Mouse (Mus musculus): ENCODE measurements at regions not wholly inside any gene's neighbourhood (a gene's known extent, or its start where the extent isn't known, plus 50 kb on each side); places are given as distances from the start of the nearest gene placed in this dataset.
A peak's percentile ranks its signal among the peaks of the same experiment; 100 is the strongest.

DNA sequence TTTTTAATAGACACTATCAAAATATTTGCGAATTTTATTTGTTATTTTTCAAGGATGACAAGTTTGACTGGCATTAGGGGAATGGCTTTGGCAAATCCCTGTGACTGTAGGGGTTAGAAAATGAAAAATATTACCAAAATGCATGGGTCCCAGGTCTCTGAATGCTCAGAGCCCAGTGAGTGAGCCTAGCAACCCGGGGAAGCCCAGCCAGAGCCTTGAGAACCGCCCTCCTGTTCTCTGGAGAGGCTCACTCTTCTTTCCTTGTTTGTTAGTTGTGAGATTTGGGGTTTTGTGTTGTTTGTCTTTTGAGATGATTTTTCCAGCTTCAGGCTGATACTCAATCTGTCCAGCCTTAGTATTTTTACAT lies 187.4 kb upstream of the Marcks start:
- Histone ChIP-seq H3K4me3 (ENCODE audit: low read length) (no peak overlapping the region), H3K36me3 (ENCODE audit: control insufficient read depth, insufficient read depth) (no peaks in the 10 kb centered on the region), H3K27ac (ENCODE audit: low read length) (no peak overlapping the region), H3K9me3 (replicated peaks; ENCODE audit: control insufficient read depth, low read length) (no peaks in the 10 kb centered on the region), H3K4me2 (ENCODE audit: low read depth, low read length) (no peak overlapping the region), H3K4me1 (ENCODE audit: control insufficient read depth, insufficient read depth, low read length) (no peaks in the 10 kb centered on the region), H3K9ac (ENCODE audit: low read length) (no peak overlapping the region), H3K27me3 (ENCODE audit: control insufficient read depth, insufficient read depth, low read length) (no peaks in the 10 kb centered on the region)
- ATAC-seq (replicated peaks; ENCODE audit: extremely low read depth, insufficient read depth, low FRiP score) = no peak
- 75% methylated on average over 3 of the region's 3 CpGs for WGBS

DNA sequence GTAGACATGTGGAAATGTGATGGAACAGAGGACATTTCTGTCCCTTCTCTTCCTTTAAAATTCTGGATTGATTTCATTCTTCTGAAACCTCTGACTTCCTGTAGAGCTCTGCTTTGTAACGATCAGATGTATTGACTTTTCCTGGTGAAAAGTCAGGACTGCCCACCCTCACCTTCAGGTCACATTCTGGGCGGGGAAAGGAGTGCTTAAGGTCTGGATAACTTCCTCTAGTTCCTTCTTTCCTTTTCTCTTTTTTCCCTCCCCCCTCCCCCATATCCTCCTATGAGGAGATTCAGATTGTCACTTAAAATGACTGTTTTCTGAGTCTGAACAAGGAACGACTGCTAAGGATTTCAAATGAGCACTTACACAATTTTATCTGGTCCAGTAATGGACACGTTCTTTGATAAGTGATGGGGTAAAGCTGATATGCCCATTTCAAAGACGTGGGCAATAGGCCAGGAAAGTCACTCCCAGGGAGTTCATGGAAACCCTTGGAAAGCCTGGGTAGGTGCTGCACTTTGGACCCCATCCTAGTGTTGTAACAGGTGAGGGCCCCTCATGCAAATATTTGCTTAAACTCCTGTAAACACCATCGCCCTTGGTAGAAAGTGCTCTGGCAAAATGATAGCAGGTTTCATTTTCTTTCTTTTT lies 186.9 kb upstream of the Marcks start:
- no peak overlapping the region for H3K27ac ChIP-seq (ENCODE audit: low read length)
- 53% methylated on average over 6 of the region's 6 CpGs for WGBS
- no peaks in the 10 kb centered on the region for H3K36me3 ChIP-seq (ENCODE audit: control insufficient read depth, insufficient read depth)
- H3K4me3 ChIP-seq (ENCODE audit: low read length) = no peak overlapping the region
- H3K4me1 ChIP-seq (ENCODE audit: control insufficient read depth, insufficient read depth, low read length) = no peaks in the 10 kb centered on the region
- H3K9me3 ChIP-seq (replicated peaks; ENCODE audit: control insufficient read depth, low read length) = no peaks in the 10 kb centered on the region
- H3K9ac ChIP-seq (ENCODE audit: low read length) = no peak overlapping the region
- H3K4me2 ChIP-seq (ENCODE audit: low read depth, low read length) = no peak overlapping the region
- ATAC-seq (replicated peaks; ENCODE audit: extremely low read depth, insufficient read depth, low FRiP score) = no peak
- H3K27me3 ChIP-seq (ENCODE audit: control insufficient read depth, insufficient read depth, low read length) = no peaks in the 10 kb centered on the region

DNA sequence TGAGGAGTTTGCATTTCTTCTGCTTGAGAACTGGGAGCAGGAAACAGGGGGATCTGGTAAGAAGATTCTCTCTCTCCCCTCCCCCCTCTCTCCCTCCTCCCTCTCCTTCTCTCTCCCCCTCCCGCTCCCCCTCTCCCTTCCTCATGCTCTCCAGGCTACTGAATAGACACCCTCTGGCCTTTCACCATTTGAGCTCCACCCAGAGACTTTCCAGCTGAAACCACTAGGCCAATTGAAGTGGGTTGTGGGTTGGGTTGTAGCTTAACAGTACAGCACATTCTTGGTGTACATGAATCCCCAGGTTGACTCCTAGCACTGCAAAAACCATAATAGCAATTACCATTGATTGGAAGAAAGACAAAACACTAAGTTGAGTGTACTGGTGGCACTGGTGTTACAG lies 185.0 kb upstream of the Marcks start:
- ATAC-seq (replicated peaks; ENCODE audit: extremely low read depth, insufficient read depth, low FRiP score) = peak; percentile 52; the same call in 1 of the 2 replicates
- 68% methylated on average over 1 of the region's 1 CpGs for WGBS
- Histone ChIP-seq H3K4me2 (ENCODE audit: low read depth, low read length) (no peak overlapping the region), H3K9ac (ENCODE audit: low read length) (no peak overlapping the region), H3K4me1 (ENCODE audit: control insufficient read depth, insufficient read depth, low read length) (no peaks in the 10 kb centered on the region), H3K9me3 (replicated peaks; ENCODE audit: control insufficient read depth, low read length) (no peaks in the 10 kb centered on the region), H3K36me3 (ENCODE audit: control insufficient read depth, insufficient read depth) (no peaks in the 10 kb centered on the region), H3K4me3 (ENCODE audit: low read length) (no peak overlapping the region), H3K27me3 (ENCODE audit: control insufficient read depth, insufficient read depth, low read length) (no peaks in the 10 kb centered on the region), H3K27ac (ENCODE audit: low read length) (no peak overlapping the region)

DNA sequence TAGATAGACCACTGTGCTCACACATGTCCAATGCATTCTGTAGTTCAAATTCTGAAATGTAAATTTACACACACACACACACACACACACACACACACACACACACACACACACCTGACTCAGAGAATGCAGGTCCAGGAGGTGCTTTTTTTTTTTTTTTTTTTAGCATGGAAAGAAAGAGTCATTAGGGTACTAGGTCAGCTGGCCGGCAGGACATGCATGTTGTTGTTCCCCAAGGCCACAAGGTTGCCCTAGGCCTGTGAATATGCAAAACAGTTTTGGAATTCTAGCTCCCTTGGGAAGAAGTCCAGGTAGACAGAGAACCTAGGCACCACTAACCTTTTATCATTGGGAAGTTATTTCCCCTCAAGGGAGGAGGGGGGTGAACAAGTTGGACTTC lies 184.1 kb upstream of the Marcks start:
- no peak for ATAC-seq (replicated peaks; ENCODE audit: extremely low read depth, insufficient read depth, low FRiP score)
- Histone ChIP-seq H3K4me3 (ENCODE audit: low read length) (no peak overlapping the region), H3K36me3 (ENCODE audit: control insufficient read depth, insufficient read depth) (no peaks in the 10 kb centered on the region), H3K4me2 (ENCODE audit: low read depth, low read length) (no peak overlapping the region), H3K27ac (ENCODE audit: low read length) (no peak overlapping the region), H3K27me3 (ENCODE audit: control insufficient read depth, insufficient read depth, low read length) (no peaks in the 10 kb centered on the region), H3K9me3 (replicated peaks; ENCODE audit: control insufficient read depth, low read length) (no peaks in the 10 kb centered on the region), H3K4me1 (ENCODE audit: control insufficient read depth, insufficient read depth, low read length) (no peaks in the 10 kb centered on the region), H3K9ac (ENCODE audit: low read length) (no peak overlapping the region)
- 43% methylated on average over 1 of the region's 1 CpGs for WGBS

DNA sequence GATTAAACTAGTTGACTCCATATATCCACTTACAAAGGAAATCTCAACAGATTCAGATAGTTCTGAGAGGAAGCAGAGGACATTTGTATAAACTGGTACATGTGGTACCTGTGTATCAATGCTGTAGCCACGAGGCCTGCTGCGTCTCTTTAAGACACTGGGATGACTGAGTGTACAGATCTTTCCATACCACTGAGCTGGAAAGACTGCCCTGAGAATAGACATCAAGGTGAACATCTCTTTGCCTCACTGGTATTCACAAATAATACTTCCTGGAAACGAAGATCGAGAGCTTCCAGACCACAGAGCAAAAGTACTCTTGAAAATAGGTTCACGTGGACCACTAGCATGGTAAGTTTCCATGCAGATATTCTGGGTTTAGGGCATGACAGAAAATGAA lies 183.6 kb upstream of the Marcks start:
- H3K4me1 ChIP-seq (ENCODE audit: control insufficient read depth, insufficient read depth, low read length) = no peaks in the 10 kb centered on the region
- H3K9me3 ChIP-seq (replicated peaks; ENCODE audit: control insufficient read depth, low read length) = no peaks in the 10 kb centered on the region
- no peaks in the 10 kb centered on the region for H3K36me3 ChIP-seq (ENCODE audit: control insufficient read depth, insufficient read depth)
- no peaks in the 10 kb centered on the region for H3K27me3 ChIP-seq (ENCODE audit: control insufficient read depth, insufficient read depth, low read length)
- H3K4me2 ChIP-seq (ENCODE audit: low read depth, low read length) = no peak overlapping the region
- no peak for ATAC-seq (replicated peaks; ENCODE audit: extremely low read depth, insufficient read depth, low FRiP score)
- WGBS = 86% methylated on average over 5 of the region's 5 CpGs
- H3K9ac ChIP-seq (ENCODE audit: low read length) = no peak overlapping the region
- H3K4me3 ChIP-seq (ENCODE audit: low read length) = no peak overlapping the region
- H3K27ac ChIP-seq (ENCODE audit: low read length) = no peak overlapping the region

DNA sequence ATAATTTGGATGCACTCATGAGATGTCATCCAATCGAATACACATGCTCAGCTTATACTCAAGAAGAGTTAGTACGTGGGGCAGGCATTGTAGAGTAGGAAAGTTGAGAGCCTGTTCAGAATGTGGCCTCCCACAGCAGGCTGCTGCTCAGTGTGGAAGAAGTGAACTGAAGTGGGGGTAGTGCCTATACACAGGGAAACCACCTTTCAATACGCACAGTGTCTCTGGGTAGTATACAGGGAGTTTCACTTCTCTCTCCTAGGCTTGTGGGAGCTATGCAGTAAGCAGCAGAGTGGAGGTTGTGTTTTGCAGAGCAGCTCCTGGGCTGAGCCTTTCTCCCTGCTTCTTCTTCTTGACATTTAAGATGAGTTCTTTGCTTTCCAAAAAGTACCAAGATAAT lies 182.5 kb upstream of the Marcks start:
- no peak; the same call in 1 of the 2 replicates for ATAC-seq (replicated peaks; ENCODE audit: extremely low read depth, insufficient read depth, low FRiP score)
- no peak overlapping the region for H3K4me3 ChIP-seq (ENCODE audit: low read length)
- H3K4me1 ChIP-seq (ENCODE audit: control insufficient read depth, insufficient read depth, low read length) = no peaks in the 10 kb centered on the region
- H3K9me3 ChIP-seq (replicated peaks; ENCODE audit: control insufficient read depth, low read length) = no peaks in the 10 kb centered on the region
- 77% methylated on average over 3 of the region's 3 CpGs for WGBS
- no peak overlapping the region for H3K4me2 ChIP-seq (ENCODE audit: low read depth, low read length)
- H3K36me3 ChIP-seq (ENCODE audit: control insufficient read depth, insufficient read depth) = no peaks in the 10 kb centered on the region
- no peak overlapping the region for H3K9ac ChIP-seq (ENCODE audit: low read length)
- no peaks in the 10 kb centered on the region for H3K27me3 ChIP-seq (ENCODE audit: control insufficient read depth, insufficient read depth, low read length)
- no peak overlapping the region for H3K27ac ChIP-seq (ENCODE audit: low read length)

DNA sequence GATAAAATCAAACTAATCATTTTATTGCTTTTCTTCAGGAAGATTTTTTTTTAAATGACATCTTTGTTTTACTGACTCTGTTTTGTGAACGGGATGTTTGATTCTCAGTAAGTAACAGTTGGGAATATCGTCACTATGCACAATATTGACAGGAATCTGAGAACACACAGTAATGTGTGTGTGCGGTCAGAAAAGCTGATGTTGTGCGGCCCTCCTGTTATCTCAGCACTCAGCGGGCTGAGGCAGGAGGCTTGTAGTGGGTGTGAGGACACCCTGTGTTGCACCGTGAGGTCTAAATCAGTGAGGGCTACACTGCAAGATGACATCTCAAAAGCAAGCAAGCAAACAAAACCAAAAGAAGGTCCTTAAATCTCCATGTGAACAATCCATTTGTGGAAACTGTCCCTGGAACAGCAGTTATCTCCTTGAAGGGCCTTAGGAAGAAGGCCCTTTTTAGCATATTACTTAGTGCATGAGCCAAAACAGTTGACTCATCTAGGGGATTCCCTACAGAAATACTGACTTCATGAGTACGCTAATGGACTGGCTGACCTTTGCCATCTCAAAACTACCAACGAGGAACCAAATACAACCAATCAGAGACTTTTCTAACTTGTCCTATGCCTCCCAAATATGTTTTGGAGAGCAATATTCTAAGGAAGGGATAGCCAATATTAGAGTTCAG lies 181.2 kb upstream of the Marcks start:
- Histone ChIP-seq H3K27me3 (ENCODE audit: control insufficient read depth, insufficient read depth, low read length) (no peaks in the 10 kb centered on the region), H3K9ac (ENCODE audit: low read length) (no peak overlapping the region), H3K4me3 (ENCODE audit: low read length) (no peak overlapping the region), H3K27ac (ENCODE audit: low read length) (no peak overlapping the region), H3K4me1 (ENCODE audit: control insufficient read depth, insufficient read depth, low read length) (no peaks in the 10 kb centered on the region), H3K9me3 (replicated peaks; ENCODE audit: control insufficient read depth, low read length) (no peaks in the 10 kb centered on the region), H3K4me2 (ENCODE audit: low read depth, low read length) (no peak overlapping the region), H3K36me3 (ENCODE audit: control insufficient read depth, insufficient read depth) (no peaks in the 10 kb centered on the region)
- WGBS = 90% methylated on average over 8 of the region's 8 CpGs
- ATAC-seq (replicated peaks; ENCODE audit: extremely low read depth, insufficient read depth, low FRiP score) = no peak

DNA sequence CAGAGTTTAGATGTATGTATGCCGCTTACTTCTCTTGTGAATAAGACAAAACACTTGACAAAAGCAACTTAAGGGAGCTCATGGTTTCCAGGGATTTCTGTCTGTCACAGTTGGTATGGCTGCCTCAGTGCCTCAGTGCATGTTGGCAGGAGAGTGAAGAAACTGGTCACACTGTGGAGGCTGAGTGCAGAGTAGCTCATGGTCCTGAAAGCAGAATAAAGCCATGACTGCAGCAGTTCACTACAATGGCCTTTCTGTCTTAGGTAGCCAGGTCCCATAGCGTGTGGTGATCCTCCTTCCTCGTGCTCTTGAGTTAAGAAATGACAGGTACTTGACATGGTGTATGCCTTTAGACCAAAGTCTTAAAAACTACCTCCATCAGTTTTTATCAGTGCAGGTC lies 178.0 kb upstream of the Marcks start:
- no peak overlapping the region for H3K27ac ChIP-seq (ENCODE audit: low read length)
- H3K9me3 ChIP-seq (replicated peaks; ENCODE audit: control insufficient read depth, low read length) = no peaks in the 10 kb centered on the region
- ATAC-seq (replicated peaks; ENCODE audit: extremely low read depth, insufficient read depth, low FRiP score) = no peak
- H3K4me3 ChIP-seq (ENCODE audit: low read length) = no peak overlapping the region
- H3K36me3 ChIP-seq (ENCODE audit: control insufficient read depth, insufficient read depth) = no peaks in the 10 kb centered on the region
- H3K9ac ChIP-seq (ENCODE audit: low read length) = no peak overlapping the region
- no peaks in the 10 kb centered on the region for H3K27me3 ChIP-seq (ENCODE audit: control insufficient read depth, insufficient read depth, low read length)
- H3K4me2 ChIP-seq (ENCODE audit: low read depth, low read length) = no peak overlapping the region
- no peaks in the 10 kb centered on the region for H3K4me1 ChIP-seq (ENCODE audit: control insufficient read depth, insufficient read depth, low read length)
- WGBS = 84% methylated on average over 3 of the region's 3 CpGs

DNA sequence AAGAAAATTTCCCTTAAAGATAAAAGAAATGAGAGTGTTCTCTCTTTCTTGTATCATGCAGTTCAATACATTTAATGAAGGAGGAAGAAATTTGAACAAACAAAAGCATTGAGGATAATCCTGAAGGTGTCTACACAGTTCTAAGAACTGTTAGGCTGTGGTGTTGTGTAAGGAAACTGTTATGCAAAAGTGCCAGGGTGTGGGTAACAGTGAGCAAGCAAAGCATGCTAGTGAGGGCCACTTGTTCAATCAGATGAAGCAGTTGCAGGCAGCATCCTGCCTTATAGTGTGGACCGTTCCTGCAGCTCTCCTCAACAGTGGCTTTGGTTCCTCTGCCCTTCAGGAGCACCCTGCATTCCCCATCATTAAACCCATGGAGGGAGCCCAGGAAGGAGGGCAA lies 177.1 kb upstream of the Marcks start:
- ATAC-seq (replicated peaks; ENCODE audit: extremely low read depth, insufficient read depth, low FRiP score) = no peak
- Histone ChIP-seq H3K27me3 (ENCODE audit: control insufficient read depth, insufficient read depth, low read length) (no peaks in the 10 kb centered on the region), H3K36me3 (ENCODE audit: control insufficient read depth, insufficient read depth) (no peaks in the 10 kb centered on the region), H3K4me3 (ENCODE audit: low read length) (no peak overlapping the region), H3K4me2 (ENCODE audit: low read depth, low read length) (no peak overlapping the region), H3K9me3 (replicated peaks; ENCODE audit: control insufficient read depth, low read length) (no peaks in the 10 kb centered on the region), H3K27ac (ENCODE audit: low read length) (no peak overlapping the region), H3K9ac (ENCODE audit: low read length) (no peak overlapping the region), H3K4me1 (ENCODE audit: control insufficient read depth, insufficient read depth, low read length) (no peaks in the 10 kb centered on the region)
- WGBS = 79% methylated on average over 1 of the region's 1 CpGs

All from heart, embryonic 16.5 days (tissue).